Mouse (Mus musculus) limb, embryonic 11.5 days (tissue): ENCODE results near the gene Erc1. TPM values are rescaled to one million over a fixed set of nuclear protein-coding genes. Genes with fewer than 3 reads are reported as not detected.

Experiments
- ATAC-seq: fragments of 200-750 bp; cut with Nextera tagmentation; 2 replicates; pipeline ENCODE4 v1.8.0; 2017; ENCODE audit warnings: low read depth; ENCODE audit not compliant: insufficient number of reproducible peaks, low FRiP score, low TSS enrichment
- DNase-seq: peaks from one replicate; pipeline ENCODE4 v3.0.0-alpha.2; 2015; ENCODE audit warnings: low spot score
- H3K27ac ChIP-seq: fragments of 300-500 bp; sonication (generic); replicated peaks from 2 replicates; pipeline ENCODE4 v1.5.1; 2014; ENCODE audit warnings: low read depth, mild to moderate bottlenecking, low read length
- H3K27me3 ChIP-seq: fragments of 300-500 bp; sonication (generic); 2 replicates; pipeline ENCODE4 v1.6.1; 2014; ENCODE audit warnings: mild to moderate bottlenecking, low read length, mixed read lengths; ENCODE audit not compliant: control insufficient read depth, insufficient read depth
- H3K36me3 ChIP-seq: fragments of 300-500 bp; sonication (generic); 2 replicates; pipeline ENCODE4 v1.6.1; 2014; ENCODE audit warnings: mild to moderate bottlenecking, low read length, moderate library complexity, mixed read lengths; ENCODE audit not compliant: control insufficient read depth, insufficient read depth
- H3K4me1 ChIP-seq: fragments of 300-500 bp; sonication (generic); 2 replicates; pipeline ENCODE4 v1.6.1; 2014; ENCODE audit warnings: low read length, mixed read lengths; ENCODE audit not compliant: control insufficient read depth, insufficient read depth
- H3K4me2 ChIP-seq: fragments of 300-500 bp; sonication (generic); 2 replicates; pipeline ENCODE4 v1.6.1; 2014; ENCODE audit warnings: low read depth, mild to moderate bottlenecking, moderate library complexity; ENCODE audit not compliant: severe bottlenecking
- H3K4me3 ChIP-seq: fragments of 300-500 bp; sonication (generic); 2 replicates; pipeline ENCODE4 v1.5.1; 2014; ENCODE audit warnings: low read depth, low read length
- H3K9ac ChIP-seq: fragments of 300-500 bp; sonication (generic); 2 replicates; pipeline ENCODE4 v1.6.1; 2014; ENCODE audit warnings: mild to moderate bottlenecking, low read length
- H3K9me3 ChIP-seq: fragments of 300-500 bp; sonication (generic); 2 replicates; pipeline ENCODE4 v1.6.1; 2016; ENCODE audit warnings: low read length; ENCODE audit not compliant: control insufficient read depth
- WGBS: fragments of 180-500 bp; shearing (Covaris S2); extraction: QIAGEN DNeasy Blood & Tissue Kit; methylation state at CpG from one replicate; pipeline ENCODE4 v1.1.7; 2014; 5-methylcytosine and 5-hydroxymethylcytosine counted together
- polyA plus RNA-seq: library from polyadenylated mRNA; unstranded; fragments of >200 nt; fragmentation: Nextera tagmentation; extraction: Ambion mirVana; gene quantifications from 2 replicates; pipeline ENCODE4 v1.2.1, GENCODE M21; 2014

Gene Erc1
- polyA plus RNA-seq, 1 experiment from 2014 or later, result 32.5 TPM

GRCm38 (mm10) chr6:119796291-119796690 is 51.7 kb downstream of the Erc1 start:
- no peak overlapping the region for H3K4me2 ChIP-seq
- peaks cover 2% of the 10 kb centered on the region; the same call in 1 of the 2 replicates for H3K36me3 ChIP-seq
- no peak for ATAC-seq
- no peak for DNase-seq
- H3K9me3 ChIP-seq, result no peaks in the 10 kb centered on the region
- no peak overlapping the region for H3K27ac ChIP-seq
- no peak overlapping the region for H3K9ac ChIP-seq
- H3K4me3 ChIP-seq, result no peak overlapping the region
- whole genome bisulfite sequencing, result 91% methylated on average over 5 of the region's 5 CpGs
- no peaks in the 10 kb centered on the region for H3K27me3 ChIP-seq
- no peaks in the 10 kb centered on the region for H3K4me1 ChIP-seq

DNA sequence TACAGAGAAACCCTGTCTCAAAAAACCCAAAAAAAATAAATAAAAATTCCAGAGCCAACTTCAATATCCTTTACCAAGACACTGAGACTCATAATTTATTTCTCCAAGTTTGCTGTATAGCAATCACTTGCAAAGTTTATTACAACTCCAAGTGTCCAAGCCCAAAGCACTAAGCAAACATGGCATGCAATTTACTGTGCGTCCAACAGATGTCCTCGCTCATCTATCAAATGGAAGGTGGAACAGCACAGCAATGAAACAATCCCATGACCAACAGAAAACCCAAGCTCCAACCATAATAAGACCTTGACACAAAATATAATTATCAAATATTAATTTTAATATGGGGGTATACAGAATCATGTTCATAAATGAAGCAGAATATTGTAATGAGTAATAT is 55.4 kb downstream of the Erc1 start:
- no peak overlapping the region for H3K4me2 ChIP-seq
- no peaks in the 10 kb centered on the region for H3K4me1 ChIP-seq
- H3K9ac ChIP-seq, result no peak overlapping the region
- no peaks in the 10 kb centered on the region for H3K27me3 ChIP-seq
- 54% methylated on average over 2 of the region's 2 CpGs for WGBS
- peaks cover 2% of the 10 kb centered on the region; the same call in 1 of the 2 replicates for H3K36me3 ChIP-seq
- no peak for ATAC-seq
- no peak overlapping the region for H3K27ac ChIP-seq
- H3K9me3 ChIP-seq, result no peaks in the 10 kb centered on the region
- DNase-seq, result peak; percentile 70
- H3K4me3 ChIP-seq, result no peak overlapping the region

DNA sequence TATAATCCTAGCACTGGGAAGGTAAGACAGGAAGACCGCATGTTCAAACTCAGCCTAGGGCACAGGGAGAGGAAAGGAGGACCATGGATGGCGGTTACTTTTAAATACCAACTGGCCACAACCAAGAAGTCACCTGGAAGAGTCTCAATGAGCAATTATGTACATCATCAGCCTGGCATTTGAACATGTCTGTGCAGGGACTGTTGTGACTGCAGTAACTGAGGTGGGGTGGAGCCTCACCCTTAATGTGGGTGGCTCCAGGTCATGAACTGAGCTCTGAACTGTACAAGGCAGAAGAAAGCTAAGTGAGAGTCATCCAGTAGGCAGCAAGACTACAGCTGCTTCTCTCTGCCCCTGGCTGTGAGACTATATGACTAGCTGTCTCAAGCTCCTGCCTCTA is 65.6 kb downstream of the Erc1 start:
- Histone ChIP-seq H3K9me3 (no peaks in the 10 kb centered on the region), H3K36me3 (no peaks in the 10 kb centered on the region), H3K4me2 (no peak overlapping the region), H3K4me1 (no peaks in the 10 kb centered on the region), H3K9ac (no peak overlapping the region), H3K27me3 (no peaks in the 10 kb centered on the region), H3K27ac (no peak overlapping the region), H3K4me3 (no peak overlapping the region)
- DNase-seq, result no peak
- WGBS, result 90% methylated on average over 2 of the region's 2 CpGs
- no peak for ATAC-seq

GRCm38 (mm10) chr6:119781109-119781508 is 66.9 kb downstream of the Erc1 start:
- Histone ChIP-seq H3K4me3 (no peak overlapping the region), H3K27me3 (no peaks in the 10 kb centered on the region), H3K27ac (no peak overlapping the region), H3K9me3 (no peaks in the 10 kb centered on the region), H3K36me3 (no peaks in the 10 kb centered on the region), H3K9ac (no peak overlapping the region), H3K4me2 (no peak overlapping the region), H3K4me1 (no peaks in the 10 kb centered on the region)
- ATAC-seq (no peak), DNase-seq (no peak)
- 86% methylated on average over 3 of the region's 3 CpGs for WGBS

DNA sequence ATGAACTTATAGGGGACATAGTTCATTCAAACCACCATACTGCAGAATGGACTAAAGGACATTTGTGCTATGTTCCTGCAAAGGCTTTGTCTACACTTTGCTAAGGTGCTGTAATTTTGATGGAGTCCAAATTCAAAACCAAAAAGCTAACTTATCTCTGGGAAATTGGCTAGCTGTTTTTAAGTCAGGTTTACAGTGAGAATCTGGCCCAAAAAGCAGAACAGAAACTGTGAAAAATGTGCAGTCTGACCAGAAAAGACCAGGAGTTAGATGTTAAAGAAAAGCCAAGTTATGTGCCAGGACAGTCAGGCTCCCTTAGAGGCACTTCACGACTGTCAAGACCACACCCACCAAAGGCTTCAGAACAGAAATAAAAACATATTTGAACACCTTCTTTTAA is 79.2 kb downstream of the Erc1 start:
- Histone ChIP-seq H3K9me3 (no peaks in the 10 kb centered on the region), H3K27ac (no peak overlapping the region), H3K27me3 (no peaks in the 10 kb centered on the region), H3K9ac (no peak overlapping the region), H3K4me3 (no peak overlapping the region), H3K4me2 (no peak overlapping the region), H3K4me1 (no peaks in the 10 kb centered on the region), H3K36me3 (no peaks in the 10 kb centered on the region)
- no peak for DNase-seq
- no peak for ATAC-seq
- 76% methylated on average over 1 of the region's 1 CpGs for WGBS

DNA sequence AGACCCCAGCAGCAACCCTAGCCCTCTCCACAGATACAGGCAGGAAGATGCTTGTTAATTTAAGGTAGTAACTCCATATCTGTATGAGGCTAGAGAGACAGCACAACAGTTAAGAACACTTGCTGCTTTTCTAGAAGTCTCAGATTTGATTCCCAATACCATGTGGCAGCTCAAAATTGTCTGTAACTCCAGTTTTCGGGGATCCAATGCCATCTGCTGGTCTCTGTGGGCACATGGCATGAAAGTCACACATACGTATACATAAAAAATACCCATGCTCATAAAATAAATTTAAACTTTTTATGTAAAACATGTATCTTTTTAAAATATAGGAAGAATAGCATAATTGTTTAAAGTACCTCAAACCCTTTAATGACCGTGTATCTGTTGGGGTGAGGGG is 83.6 kb downstream of the Erc1 start:
- H3K27ac ChIP-seq, result no peak overlapping the region
- WGBS, result 90% methylated on average over 3 of the region's 3 CpGs
- ATAC-seq (no peak), DNase-seq (no peak)
- H3K9ac ChIP-seq, result no peak overlapping the region
- no peak overlapping the region for H3K4me2 ChIP-seq
- no peaks in the 10 kb centered on the region for H3K9me3 ChIP-seq
- no peaks in the 10 kb centered on the region for H3K27me3 ChIP-seq
- no peaks in the 10 kb centered on the region for H3K4me1 ChIP-seq
- no peak overlapping the region for H3K4me3 ChIP-seq
- peaks cover 3% of the 10 kb centered on the region; the same call in 1 of the 2 replicates for H3K36me3 ChIP-seq

- ATAC-seq (no peak), DNase-seq (no peak)
- Histone ChIP-seq H3K27me3 (no peaks in the 10 kb centered on the region), H3K4me2 (no peak overlapping the region), H3K36me3 (peaks cover 3% of the 10 kb centered on the region; the same call in 1 of the 2 replicates), H3K4me1 (no peaks in the 10 kb centered on the region), H3K4me3 (no peak overlapping the region), H3K9me3 (no peaks in the 10 kb centered on the region), H3K9ac (no peak overlapping the region), H3K27ac (no peak overlapping the region)
- 86% methylated on average over 3 of the region's 3 CpGs for WGBS
Observed at GRCm38 (mm10) chr6:119759866-119760265, 88.1 kb downstream of the Erc1 start.

- H3K4me3 ChIP-seq, result no peak overlapping the region
- no peaks in the 10 kb centered on the region for H3K4me1 ChIP-seq
- ATAC-seq (no peak), DNase-seq (no peak)
- H3K9ac ChIP-seq, result no peak overlapping the region
- no peaks in the 10 kb centered on the region for H3K9me3 ChIP-seq
- no peaks in the 10 kb centered on the region for H3K27me3 ChIP-seq
- H3K27ac ChIP-seq, result no peak overlapping the region
- WGBS, result 95% methylated on average over 2 of the region's 2 CpGs
- peaks cover 3% of the 10 kb centered on the region; the same call in 1 of the 2 replicates for H3K36me3 ChIP-seq
- H3K4me2 ChIP-seq, result no peak overlapping the region
Observed at GRCm38 (mm10) chr6:119758490-119758889, 89.5 kb downstream of the Erc1 start.

- 82% methylated on average over 5 of the region's 5 CpGs for WGBS
- no peaks in the 10 kb centered on the region for H3K9me3 ChIP-seq
- ATAC-seq (no peak), DNase-seq (no peak)
- peaks cover 3% of the 10 kb centered on the region; the same call in 1 of the 2 replicates for H3K36me3 ChIP-seq
- no peak overlapping the region for H3K27ac ChIP-seq
- H3K4me2 ChIP-seq, result no peak overlapping the region
- no peaks in the 10 kb centered on the region for H3K4me1 ChIP-seq
- H3K9ac ChIP-seq, result no peak overlapping the region
- H3K27me3 ChIP-seq, result no peaks in the 10 kb centered on the region
- no peak overlapping the region for H3K4me3 ChIP-seq
Observed at GRCm38 (mm10) chr6:119757796-119758195, 90.2 kb downstream of the Erc1 start.
